Mouse (Mus musculus): Measurements from ENCODE around the gene Pou2f3. TPM values are rescaled to one million over a fixed set of nuclear protein-coding genes. Genes with fewer than 3 reads are reported as not detected.
A peak's percentile ranks its signal among the peaks of the same experiment; 100 is the strongest.

The Pou2f3 gene
- total RNA-seq, 1 experiment from 2014 or later = not detected

DNA sequence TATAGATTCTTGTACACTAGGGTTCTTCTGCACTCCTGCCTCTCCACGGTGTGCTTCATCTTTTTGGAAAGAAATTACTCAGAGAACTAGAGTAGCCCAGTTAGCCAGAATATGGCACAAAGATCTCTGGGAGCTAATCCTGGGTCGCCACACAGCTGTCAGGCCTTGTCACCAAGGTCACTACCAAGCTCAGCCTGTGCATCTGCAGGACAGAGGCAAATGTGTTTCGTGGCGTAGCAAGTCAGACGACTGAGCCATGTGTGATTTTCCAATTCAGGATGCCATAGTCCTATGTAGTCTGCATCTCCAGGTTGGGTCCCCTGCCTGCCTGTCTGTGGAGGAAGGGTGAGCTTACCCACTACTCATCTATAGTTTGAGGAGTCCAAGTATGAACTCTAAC is 22.9 kb upstream of the Pou2f3 start:
- ATAC-seq (ENCODE audit: extremely low read depth, insufficient number of reproducible peaks, low FRiP score, poor library complexity, severe bottlenecking) = no peak

DNA sequence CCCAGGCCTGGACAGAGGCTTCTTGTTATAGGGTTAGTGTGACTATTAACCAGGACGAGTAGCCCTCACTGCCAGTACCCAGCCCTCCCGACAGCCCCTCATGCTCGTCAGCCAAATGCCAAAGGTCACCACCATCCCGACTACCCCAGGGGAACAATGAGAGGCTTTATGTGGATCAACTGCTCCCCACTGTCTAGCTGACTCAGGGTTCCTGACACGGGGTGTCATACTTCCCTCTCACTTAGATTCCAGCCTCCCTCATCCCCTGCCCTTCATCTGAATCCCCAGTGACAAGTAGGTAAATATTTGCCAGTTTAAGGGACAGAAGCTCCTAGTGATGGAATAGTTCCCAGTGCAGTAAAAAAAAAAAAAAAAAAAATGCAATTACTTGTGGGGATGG is 22.1 kb upstream of the Pou2f3 start:
- no peak for ATAC-seq (ENCODE audit: extremely low read depth, insufficient number of reproducible peaks, low FRiP score, poor library complexity, severe bottlenecking)

DNA sequence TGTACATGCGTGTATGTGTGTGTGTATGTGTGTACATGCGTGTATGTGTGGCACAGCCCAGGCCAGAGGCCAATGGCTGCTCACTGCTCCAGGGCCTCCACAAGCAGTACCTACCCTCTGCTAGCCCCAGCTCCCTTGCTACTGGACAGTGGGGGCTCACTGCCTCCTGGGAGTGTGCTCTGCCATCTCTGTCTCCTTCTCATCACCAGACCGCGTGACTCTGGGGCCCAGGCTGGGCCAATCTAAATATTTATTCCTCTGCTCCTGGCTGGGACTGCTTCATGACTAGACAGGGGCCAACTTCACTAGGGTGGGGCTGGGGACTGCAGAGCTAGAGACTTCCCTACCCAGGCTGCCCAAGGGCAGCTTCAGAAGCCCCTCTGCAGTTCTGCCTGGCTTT is 21.6 kb upstream of the Pou2f3 start:
- no peak for ATAC-seq (ENCODE audit: extremely low read depth, insufficient number of reproducible peaks, low FRiP score, poor library complexity, severe bottlenecking)

DNA sequence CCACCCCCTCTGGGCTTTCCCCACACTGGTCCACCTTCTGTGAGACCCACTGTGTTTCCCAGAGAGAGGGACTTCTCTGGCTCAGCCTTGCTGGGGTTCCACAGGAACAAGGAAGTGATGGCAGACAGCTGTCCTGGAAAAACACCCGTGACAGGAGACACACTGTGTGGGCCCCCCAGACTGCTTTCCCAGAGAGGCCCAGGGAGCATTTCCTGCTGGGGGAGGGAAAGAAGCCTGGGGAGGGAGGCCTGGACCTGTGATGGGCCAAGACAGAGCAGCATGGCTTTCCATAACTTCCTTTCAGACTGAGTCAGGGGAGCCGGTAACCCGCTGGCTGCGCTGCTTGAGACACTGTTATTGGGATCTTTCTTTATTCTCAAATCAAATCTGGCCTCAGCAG is 20.7 kb upstream of the Pou2f3 start:
- ATAC-seq (ENCODE audit: extremely low read depth, insufficient number of reproducible peaks, low FRiP score, poor library complexity, severe bottlenecking) = no peak

DNA sequence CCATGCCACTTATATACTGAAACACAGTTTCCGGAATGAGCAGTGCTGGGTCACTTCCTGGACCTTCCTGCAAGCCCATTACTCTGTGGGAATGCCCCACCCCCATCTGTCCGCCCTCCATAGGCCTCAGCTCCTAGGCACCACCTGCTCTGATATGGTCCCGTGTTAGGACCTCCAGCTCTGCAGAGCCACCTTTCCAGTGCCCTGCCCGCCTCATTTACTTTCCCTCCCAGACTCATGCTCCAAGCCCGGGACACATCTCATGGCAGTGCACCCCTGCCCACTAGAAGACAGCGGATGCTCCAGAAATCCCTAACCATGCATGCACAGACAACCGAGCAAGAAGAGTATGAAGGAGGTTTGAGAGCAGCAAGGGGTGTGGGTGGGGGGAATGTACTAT is 19.8 kb upstream of the Pou2f3 start:
- no peak for ATAC-seq (ENCODE audit: extremely low read depth, insufficient number of reproducible peaks, low FRiP score, poor library complexity, severe bottlenecking)

DNA sequence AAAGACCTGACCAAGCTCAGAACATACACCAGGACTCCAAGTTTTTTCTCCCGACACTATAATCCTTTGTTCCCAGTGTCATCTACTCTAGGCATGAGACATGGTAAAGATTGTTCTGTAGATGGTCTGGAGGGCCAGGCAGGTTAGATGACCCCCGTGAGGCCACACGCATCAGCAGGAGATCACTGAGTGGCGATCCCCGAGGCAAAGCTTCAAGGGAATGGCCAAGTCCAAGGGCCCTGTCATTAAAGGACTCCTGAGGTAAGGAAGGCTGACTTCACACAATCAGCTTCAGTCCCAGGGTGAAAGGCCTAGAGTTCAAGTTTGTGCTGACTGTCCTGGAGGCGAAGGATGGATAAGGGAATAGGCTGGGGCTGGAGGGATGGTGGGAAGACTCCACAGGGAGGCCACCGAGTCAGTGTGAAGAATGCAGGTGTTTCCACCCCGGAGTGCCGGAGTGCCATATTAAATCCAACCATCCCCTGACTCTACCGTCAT is 19.3 kb upstream of the Pou2f3 start:
- no peak for ATAC-seq (ENCODE audit: extremely low read depth, insufficient number of reproducible peaks, low FRiP score, poor library complexity, severe bottlenecking)

DNA sequence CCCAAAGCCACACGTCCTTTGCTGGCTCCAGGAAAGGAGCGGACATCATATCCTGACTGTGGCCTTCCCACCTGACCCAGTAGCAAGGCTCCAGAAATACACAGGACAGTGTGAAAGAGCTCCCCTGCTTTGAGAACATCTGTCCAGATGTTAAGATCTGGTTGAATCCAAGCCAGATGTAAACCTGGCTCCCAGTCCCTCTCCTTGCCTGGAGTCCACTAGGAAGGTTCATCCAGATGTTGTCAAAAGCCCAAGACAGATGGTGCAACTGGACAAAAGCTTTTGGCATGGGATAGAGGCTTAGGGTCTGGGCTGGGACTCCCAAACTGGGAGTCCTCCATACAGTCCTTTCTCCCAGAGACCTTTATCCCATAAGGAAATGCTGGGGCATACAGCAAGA is 18.6 kb upstream of the Pou2f3 start:
- no peak for ATAC-seq (ENCODE audit: extremely low read depth, insufficient number of reproducible peaks, low FRiP score, poor library complexity, severe bottlenecking)

DNA sequence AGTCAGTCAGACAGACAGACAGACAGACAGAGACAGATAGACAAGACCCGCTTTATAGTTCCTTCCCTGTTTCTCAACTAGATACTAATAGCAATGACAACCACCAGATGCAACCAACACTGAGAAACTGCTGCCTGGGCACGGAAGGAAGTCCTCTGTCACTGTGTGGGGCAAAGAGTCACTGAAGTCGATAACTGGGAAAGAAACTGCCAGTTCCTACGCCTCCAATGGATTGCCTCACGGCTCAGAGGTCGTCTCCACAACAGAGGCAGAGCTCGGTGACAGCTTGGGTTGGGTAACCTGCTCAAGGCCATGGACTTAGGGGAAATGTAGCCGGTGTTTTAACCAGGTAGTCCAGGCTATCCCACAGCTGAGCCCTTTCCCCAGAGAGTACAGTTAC is 17.5 kb upstream of the Pou2f3 start:
- ATAC-seq (ENCODE audit: extremely low read depth, insufficient number of reproducible peaks, low FRiP score, poor library complexity, severe bottlenecking) = no peak

DNA sequence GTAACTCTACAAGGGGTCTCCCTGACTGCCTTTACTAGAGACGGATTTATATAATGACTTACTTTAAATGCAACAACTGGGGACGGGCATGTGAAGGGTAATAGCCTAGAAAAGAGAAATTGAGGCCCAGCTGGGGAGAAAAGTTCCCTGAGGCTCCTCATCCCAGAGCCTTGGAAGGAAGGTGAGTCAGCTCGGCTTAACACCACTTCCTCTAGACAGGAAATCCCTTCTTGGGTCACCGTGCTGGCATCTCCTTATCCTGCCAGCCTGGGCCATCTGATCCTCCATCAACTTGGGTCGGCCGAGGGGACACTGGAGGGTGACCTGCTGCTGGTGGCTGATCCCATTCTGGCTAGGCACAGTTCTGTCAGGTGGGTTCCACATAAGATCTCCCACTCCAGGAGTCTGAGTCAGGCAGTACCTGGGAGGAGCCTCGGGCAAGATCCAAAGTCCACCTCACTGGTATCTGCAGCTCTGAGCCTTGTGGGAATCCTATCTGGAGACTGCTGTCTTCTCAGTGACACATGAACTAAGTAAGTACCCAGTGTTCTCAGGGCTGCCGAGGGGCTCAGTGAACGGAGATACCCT is 16.5 kb upstream of the Pou2f3 start:
- ATAC-seq (ENCODE audit: extremely low read depth, insufficient number of reproducible peaks, low FRiP score, poor library complexity, severe bottlenecking) = no peak

DNA sequence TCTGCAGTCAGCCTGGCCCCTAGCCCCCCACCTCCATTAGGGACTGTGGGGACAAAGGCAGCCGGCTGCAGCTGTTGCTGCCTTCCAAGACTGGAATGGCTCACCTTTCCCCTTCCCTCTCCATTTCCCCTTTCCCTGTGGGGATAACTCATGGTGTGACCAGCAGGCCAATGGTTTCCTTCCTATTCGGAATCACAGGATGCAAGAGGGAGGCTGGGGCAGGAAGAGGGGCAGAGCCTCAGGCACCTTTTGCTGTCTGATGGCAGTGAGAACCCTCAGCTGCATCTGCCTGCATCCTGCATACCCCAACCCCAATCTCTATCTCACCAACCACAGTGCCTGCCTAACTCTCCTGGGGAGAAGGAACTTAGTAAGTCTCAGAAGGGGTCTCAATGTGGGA is 15.3 kb upstream of the Pou2f3 start:
- ATAC-seq (ENCODE audit: extremely low read depth, insufficient number of reproducible peaks, low FRiP score, poor library complexity, severe bottlenecking) = no peak

DNA sequence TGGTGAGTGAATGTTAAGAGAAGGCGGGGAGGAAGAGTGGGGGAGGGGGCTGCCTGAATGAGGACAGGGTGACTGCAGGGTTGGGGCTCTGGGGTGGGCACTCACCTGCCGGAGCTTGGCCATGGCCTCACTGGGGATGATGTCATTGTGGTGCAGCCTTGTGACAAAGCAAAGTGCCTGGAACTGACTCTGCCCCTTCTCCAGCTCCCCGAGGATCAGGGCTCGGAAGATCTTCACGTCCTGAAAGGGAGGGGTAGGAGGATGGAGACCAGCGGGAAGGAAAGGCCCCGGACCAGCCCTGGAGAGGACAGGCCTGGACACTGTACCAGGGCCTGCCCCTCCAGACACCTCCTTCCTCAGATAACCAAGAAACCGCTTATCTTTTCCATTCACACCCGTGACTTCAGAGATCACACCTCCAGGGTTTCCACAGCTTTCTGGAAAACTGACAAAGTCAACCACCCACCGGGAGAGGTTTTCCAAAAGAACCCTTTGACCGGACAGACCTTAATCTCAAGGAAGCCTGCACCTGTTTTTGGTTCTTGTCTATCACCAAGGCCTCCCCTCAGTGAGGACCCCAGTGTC is 14.7 kb upstream of the Pou2f3 start:
- no peak for ATAC-seq (ENCODE audit: extremely low read depth, insufficient number of reproducible peaks, low FRiP score, poor library complexity, severe bottlenecking)

DNA sequence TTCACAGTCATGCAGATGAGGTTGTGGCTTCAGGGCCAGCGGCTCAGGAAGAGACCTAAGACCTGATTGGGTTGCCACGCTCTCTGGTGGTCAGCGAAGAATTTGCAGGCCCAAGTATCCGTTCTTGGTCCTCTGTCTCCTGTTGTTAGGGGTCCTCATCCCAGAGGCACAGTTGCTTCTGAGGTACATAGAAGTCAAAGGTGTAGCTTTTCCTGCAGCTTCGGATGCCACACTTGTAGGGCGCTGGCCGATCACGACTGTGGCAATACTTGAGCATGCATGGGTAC is 12.2 kb upstream of the Pou2f3 start:
- no peak for ATAC-seq (ENCODE audit: extremely low read depth, insufficient number of reproducible peaks, low FRiP score, poor library complexity, severe bottlenecking)

DNA sequence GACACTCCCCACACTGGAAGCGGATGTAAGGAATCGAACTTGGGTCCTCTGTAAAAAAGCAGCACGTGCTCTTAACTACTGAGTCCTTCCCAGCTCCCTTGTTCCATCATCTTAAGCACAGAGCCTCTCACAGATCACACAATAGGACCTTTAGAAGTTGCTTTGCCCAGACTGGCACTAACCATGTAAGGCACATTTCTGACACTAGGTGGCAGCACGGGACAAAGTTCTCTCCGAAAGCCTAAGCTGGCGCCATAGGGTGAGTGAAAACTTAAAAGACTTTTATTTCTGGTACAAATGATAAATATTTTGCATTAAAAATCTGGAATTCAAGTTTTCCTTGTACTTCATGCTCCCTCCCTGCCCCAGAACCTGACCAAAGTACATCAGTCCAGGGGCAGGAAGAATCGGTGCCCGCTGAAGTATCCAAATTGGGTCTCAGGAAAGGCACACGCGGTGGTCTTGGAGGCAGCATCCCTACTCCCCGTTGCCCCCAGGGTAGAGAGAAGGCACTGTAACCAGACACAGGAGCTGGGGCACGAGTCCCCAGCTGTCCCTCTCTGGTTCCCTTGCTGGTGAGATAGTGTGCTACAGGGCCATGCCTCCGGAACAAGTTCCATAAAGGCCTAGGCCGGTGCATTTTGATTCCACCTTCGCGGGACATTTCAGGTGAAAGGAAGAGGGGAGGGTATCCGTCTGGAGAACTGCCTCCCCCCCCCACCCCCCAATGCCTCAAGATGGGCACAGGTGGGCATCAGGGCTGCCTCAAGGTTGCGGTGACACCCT is 11.7 kb upstream of the Pou2f3 start:
- peak; percentile 39; the same call in 1 of the 2 replicates for ATAC-seq (ENCODE audit: extremely low read depth, insufficient number of reproducible peaks, low FRiP score, poor library complexity, severe bottlenecking)

DNA sequence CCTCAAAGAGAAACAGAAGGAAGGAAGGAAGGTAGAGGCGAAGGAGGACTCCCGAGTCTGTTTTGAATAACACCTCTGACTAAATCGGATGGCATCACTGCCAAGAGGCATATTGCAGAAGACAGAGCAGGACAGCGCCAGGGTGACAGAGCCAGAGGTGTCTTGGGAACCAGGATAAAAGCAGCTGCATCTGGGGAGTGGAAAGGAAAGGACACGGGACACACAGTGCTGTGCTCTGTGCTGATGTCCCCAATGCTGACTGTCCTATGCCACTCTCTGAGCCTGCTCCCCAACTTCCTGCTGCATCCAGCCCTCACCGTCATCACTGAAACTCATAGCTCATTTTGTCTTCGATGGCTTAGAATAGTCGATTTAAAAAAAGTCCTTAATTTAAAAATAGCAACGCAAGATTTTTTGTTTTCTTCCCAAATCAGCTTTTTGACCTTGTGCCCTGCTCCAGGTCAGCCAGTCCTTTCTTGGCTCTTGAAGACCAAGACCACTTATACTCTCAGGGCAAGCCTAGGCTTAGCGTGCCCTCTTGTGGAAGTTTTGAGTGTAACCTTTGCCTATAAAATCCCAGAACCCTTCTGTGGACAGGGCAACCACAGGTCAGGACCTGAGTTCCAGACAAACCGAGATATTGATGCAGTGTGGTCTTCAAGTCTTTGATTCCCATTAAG is 742 bp upstream of the Pou2f3 start:
- no peak for ATAC-seq (ENCODE audit: extremely low read depth, insufficient number of reproducible peaks, low FRiP score, poor library complexity, severe bottlenecking)

DNA sequence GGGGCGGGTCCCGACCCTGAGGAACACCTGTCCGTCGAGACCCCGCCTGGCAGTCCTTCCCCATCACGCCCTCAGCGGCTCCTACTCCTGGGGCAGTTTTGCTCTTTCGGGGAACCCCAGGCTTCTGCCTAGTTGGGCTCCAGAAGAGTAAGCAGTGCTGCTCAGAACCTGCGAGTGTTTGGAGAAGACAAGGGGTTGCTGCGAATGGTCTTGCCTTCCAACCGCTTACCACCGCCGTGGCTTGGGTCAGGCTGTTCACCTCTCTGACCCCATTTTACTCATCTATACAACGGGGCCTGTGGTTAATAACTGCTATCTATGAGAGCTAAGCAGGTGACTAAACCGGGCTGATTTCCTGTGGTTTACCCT is 4.2 kb downstream of the Pou2f3 start:
- no peak for ATAC-seq (ENCODE audit: extremely low read depth, insufficient number of reproducible peaks, low FRiP score, poor library complexity, severe bottlenecking)

DNA sequence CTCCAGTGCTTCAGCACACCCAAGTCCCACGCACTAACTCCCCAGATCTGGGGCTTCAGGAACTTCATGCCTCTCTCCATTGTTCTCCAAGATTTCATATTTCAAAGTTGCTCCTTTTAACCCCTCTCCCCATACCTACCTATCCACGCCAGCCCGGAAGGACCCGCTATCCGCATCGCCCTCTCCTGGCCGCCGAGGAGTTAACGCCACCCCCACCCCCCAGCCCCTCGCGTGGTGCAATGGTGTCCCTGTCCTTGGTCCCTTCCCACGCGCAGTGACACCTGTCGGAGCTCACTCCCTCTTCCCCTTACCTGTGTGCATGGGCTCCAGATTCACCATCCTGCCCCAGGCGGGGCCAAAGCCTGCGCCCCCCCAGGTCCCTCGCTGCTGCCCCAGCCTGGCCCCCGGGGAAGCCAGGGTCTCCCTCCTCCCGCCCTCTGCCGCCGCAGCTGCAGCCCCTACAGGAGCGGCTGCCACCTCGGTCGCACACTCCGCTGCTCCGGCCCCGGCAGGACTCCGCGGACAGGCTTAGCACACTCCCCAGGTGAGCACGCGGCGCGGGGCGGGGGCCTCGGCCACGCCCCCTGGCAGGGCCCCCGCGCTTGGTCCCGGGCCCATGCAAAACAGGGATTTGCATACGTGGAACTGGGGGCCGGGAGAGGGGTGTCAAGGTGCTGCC is 4.7 kb downstream of the Pou2f3 start:
- no peak for ATAC-seq (ENCODE audit: extremely low read depth, insufficient number of reproducible peaks, low FRiP score, poor library complexity, severe bottlenecking)

DNA sequence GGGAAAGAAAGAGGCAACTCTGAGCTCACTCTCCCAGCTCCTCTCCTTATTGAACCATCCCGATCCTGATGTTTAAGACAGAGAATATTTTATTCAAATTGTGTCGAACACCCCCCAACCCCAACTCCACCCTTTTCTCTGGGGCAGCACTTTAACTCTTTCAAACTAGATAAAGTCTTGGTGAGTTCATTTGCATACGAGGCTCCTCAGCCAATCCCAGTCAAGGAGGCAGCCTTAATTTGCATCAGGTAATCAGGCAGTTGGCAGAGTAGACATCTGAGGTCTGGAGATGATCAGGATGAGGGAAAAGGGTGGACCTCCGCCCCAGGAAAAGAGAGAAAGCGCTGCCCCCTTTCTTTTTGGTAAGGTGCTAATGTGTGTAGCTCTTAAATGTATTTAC is 10.0 kb downstream of the Pou2f3 start:
- ATAC-seq (ENCODE audit: extremely low read depth, insufficient number of reproducible peaks, low FRiP score, poor library complexity, severe bottlenecking) = no peak

DNA sequence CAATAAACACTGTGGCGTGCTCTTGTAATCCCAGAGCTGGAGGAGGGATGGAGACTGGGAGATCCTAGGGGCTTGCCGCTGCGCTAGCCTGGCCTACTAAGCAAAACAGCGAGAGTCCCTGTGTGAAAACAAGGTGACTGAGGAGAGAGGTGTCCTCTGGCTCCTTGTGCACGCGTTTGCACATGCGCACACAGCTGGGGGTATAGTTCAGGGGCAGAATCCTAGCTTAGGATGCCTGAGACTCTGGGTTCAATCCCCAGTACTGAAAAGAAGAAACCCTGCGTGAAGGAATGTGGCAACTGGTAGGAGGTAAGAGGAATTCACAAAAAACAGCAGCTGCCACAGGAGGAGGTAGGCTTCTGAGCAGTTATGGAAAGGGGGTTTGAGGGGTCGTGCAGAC is 16.2 kb downstream of the Pou2f3 start:
- ATAC-seq (ENCODE audit: extremely low read depth, insufficient number of reproducible peaks, low FRiP score, poor library complexity, severe bottlenecking) = no peak

DNA sequence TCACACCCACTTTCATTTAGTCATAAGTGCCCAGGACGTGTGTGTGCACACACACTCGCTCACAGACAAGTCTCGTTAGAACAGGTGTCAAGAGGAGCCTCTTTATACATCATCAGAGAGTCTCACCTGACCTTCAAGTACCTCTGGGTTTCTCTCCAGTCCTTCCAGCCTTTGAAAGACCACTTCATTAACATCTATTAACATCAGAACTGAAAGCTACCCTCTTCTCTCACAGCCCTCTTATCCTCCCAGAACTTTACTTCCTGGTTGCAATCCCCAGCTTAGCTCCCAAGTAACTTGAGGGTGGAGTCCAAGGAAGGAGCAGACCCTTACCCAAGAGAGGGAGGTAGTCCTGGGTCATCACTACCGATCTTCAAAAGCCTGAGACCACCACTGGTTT is 18.6 kb downstream of the Pou2f3 start:
- no peak for ATAC-seq (ENCODE audit: extremely low read depth, insufficient number of reproducible peaks, low FRiP score, poor library complexity, severe bottlenecking)

DNA sequence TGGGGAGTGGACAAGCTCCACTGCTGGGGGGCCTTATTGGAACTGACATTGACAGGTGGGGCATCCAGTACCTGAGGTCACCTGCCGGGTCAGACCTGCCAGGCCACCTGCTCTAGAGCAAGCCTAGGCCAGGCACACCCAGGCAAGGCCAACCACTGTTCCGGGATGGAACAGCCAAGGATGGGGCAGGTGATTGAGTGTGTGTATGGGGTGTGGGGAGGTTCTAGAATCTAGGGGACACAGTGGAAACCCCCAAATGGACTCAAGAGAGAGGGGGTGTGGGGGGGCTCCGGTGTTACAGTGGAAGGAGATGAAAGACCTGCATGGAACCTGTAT is 21.2 kb downstream of the Pou2f3 start:
- no peak for ATAC-seq (ENCODE audit: extremely low read depth, insufficient number of reproducible peaks, low FRiP score, poor library complexity, severe bottlenecking)
